Mouse (Mus musculus): Measurements from ENCODE around the gene Nfib. TPM values are rescaled to one million over a fixed set of nuclear protein-coding genes. Genes with fewer than 3 reads are reported as not detected.

Gene Nfib
- total RNA-seq, 2 experiments from 2014 or later: 216 to 233 TPM

- DNase-seq: no peak
- intact Hi-C loops (cut with DNase I): no loop called here
Observed at GRCm38 (mm10) chr4:82406511-82406910, 299.0 kb downstream of the Nfib start.

DNA sequence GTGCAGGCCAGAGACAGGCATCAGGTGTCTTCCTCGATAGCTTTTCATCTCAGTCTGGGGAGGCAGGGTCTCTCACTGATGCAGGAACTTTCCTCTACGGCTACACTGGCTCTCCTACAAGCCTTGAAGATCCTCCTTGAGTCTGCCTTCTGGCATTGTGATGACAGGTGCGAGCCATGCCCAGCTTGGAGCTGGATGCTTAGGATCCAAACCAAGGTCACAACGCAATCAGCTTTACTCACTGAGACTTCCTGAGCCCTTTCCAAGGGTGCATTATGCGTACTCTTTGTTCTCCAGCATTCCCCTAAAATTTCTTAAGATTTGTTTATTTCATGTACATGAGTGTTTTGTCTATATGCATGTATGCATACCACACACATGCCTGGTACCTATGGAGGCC, 299.8 kb downstream of the Nfib start:
- DNase-seq: no peak
- intact Hi-C loops (cut with DNase I): no loop called here

DNA sequence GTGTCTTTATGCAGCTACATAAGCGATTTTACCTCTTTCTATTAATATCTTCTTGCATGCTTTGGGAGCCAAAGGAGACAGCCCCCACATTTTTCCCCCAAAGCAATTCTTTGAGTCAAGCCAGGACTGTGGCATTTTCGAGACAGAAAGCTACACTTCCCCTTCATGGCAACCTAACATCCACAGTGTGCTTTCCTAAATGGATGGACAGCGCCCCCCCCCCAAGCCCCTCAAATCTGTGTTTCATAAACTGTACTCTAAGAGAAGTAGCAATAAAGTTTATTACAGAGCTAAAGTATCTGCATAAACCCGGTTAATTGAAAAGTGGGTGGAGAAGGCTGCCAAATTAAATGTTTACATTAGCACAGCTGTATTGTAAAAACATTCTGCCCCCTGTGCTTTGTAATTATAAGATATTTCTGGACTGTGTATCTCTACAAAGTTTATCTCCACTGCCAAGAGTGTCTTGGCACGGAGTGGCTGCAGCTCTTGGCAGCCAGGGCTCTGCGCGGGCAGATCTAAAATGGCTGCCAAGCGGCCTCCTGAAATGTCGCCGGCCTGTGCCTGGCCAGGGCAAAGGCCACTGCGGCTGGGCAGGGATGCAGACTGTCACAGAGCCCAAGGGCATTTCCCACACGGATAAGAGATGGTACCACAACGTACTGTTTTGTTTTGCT, 301.4 kb downstream of the Nfib start:
- intact Hi-C loops (cut with DNase I): loop anchor here (5.0 kb wide), 1 partner anchor 93 kb away; no protein-coding TSS in a partner anchor
- peak; percentile 78 for DNase-seq

DNA sequence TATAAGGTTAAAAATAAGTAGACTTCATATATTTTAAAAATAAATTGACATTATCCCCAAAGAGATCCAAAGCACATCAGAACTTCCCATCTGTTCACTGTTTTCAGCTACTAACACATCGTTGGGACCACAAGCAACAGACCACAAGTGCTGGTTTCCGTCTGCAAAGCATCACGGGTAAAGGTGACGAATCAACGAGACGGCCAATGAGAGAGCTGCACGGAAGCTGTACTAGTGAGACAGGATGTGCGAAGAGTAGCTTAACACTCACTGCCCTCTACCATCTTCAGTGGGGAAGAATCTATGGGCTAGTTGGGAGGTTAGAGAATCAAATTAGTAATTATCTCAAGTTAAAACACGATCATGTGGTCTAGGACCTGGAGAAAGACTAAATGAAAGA, 302.9 kb downstream of the Nfib start:
- DNase-seq: no peak
- intact Hi-C loops (cut with DNase I): loop anchor here (5.0 kb wide), 1 partner anchor 95 kb away; no protein-coding TSS in a partner anchor

GRCm38 (mm10) chr4:82401450-82402061, 304.0 kb downstream of the Nfib start:
- intact Hi-C loops (cut with DNase I): loop anchor here (5.0 kb wide), 1 partner anchor 96 kb away; no protein-coding TSS in a partner anchor
- DNase-seq: no peak

DNA sequence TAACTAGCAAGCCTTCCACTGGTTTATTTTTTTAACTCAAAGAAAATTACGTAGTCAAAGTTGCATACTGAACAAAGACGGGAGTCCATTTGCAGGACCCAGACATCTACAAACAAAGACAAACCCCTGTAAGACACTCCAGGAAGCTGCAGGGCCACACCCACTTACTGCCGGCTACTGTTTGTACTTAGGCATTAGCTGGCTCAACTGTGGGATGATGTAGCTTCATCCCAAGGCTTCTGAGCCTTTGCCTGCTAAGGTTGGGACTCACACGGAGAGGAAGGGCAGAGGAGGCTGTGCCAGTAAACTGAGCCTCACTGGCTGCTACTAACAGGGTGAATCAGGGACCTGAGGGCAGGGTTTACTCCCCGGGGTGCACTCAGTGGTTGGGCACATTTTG, 305.0 kb downstream of the Nfib start:
- DNase-seq: no peak
- intact Hi-C loops (cut with DNase I): loop anchor here (5.0 kb wide), 1 partner anchor 97 kb away; no protein-coding TSS in a partner anchor

DNA sequence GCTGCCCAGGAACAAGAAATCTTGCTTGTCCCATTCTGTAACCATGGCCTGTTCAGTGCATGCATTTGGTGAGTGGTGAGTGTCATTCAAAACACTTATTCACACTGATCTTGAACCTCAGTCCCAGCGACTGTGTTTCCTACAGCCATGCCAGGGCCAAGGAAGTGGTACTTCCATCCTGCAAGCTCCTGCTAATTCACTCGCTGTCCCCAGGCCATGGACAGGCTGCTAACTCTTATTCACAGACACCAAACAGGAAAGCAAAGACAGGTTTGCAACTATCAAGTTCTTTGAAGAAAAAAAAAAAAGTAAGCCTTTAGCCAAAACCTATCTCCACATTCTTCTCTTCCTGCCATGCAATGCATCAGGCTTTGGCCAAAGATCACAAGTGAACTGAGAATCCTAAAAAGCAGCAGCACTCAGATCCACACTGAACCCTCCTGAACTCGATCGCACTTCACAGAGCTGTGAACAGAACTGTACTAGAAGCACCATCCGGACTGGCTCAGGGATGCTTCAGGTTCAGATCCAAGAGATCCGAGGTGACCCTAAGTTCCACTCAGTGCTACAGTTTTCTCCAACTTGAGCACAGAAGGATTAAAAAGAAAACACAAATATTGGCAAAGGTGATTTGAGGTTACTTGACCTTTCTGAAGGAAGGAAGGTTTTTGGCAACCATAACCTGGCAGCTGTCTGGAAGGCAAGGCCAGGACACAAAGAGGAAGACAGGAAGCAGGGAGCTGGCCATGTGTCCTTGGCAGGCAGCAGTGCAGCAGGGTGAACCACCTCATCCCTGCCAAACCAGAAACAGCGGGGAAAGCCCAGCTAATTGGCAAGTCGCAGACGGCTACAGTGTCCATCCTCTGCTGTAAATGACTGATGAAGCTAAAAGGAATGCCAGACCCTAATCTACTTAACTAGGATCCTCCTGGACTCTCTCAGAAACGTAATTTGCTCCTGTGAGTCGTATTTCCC, 305.9 kb downstream of the Nfib start:
- intact Hi-C loops (cut with DNase I): loop anchor here (5.0 kb wide), 1 partner anchor 98 kb away; no protein-coding TSS in a partner anchor
- DNase-seq: peak; percentile 93

- intact Hi-C loops (cut with DNase I): no loop called here
- DNase-seq: no peak
Observed at GRCm38 (mm10) chr4:82398282-82398681, 307.3 kb downstream of the Nfib start.

DNA sequence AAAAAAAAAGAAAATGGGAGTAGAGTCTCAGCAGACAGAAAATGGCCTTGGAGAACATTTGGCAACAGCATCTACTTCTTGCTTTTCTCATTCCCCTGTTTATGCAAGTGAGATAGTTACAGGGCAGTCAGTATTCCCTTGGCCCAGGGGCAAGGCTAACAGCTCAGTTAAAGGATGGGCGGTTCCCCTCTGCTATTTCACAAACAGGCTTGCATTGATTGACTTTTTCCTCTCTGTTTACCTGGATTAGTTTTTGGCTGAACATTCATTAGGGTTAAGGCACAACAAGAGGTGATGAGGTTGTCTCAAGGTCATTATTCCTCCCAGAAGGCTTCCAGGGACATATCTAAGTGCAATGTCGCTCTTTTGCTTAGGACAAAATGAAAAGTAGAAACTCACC, 308.7 kb downstream of the Nfib start:
- DNase-seq: no peak
- intact Hi-C loops (cut with DNase I): no loop called here

GRCm38 (mm10) chr4:82396003-82396402, 309.5 kb downstream of the Nfib start:
- intact Hi-C loops (cut with DNase I): no loop called here
- DNase-seq: no peak

DNA sequence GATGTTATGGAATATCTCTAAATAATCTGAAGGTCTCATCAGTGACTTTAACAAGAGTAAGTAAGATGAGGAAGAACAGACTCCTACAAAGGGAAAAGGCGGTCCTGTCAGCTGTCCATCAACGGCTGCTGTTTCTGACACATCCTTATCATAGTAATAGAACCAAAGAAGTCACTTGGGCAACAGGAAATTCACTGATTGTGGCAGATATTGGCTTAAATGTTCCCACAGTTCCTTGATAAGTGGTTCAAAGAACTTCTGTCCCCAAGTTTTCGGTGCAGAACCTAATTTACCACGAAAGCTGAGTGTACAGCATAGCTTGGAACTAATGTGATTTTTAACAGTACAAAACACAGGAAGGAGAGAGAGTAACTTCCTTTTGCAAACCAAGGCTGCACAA, 311.2 kb downstream of the Nfib start:
- no peak for DNase-seq
- intact Hi-C loops (cut with DNase I): no loop called here

DNA sequence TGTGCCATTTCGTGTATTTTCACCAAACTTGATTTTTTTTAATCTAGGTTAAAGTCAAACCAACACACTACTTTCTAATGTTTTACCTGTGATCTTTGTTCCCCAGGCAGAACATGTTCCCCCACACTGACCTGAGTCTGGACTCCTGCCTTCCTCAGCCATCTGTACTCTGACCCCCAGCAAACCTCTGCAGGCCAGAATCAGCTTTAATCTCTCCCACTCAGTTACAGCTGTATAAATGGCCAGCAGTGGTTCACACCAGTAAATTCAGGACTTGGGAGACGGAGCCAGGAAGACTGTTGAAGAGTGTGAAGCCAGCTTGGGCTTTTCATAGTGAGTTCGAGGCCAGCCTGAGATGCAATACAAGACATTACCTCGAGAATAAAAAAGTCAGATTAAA, 312.5 kb downstream of the Nfib start:
- no peak for DNase-seq
- intact Hi-C loops (cut with DNase I): no loop called here

GRCm38 (mm10) chr4:82392496-82392895, 313.1 kb downstream of the Nfib start:
- intact Hi-C loops (cut with DNase I): no loop called here
- DNase-seq: no peak

DNA sequence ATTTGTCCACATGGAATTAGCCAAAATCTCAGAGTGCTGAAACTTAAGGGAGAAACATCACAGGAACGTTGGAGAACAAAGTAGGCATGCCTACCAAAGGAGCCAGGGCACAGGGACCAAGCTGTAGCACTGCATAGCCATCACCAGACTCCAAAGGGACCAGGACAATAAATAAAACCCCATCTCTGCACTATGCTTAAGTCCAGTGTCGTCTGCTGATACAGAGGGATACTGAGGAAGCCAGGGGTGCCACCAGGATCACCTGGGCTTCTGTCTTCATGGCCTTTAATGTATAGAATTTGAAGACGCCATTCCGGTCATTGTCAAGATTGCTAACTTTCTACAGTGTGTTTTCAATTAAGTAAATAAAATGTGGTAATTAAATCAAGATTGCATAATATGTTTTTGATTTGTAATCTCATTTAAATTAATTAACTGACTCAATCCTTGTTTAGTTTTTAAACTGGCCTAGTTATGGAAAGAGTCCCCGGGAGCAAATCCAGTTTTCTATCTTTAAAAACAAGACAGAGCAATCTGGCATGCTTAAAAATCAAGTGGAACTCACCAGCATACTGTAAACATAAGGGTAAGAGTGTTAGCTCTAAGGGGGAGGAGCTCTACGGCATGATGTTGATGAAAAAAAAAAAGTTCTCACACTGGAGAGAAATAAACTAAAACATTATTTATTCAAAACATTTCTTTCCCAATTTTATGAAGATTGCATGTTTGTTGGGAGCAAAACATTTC, 313.7 kb downstream of the Nfib start:
- intact Hi-C loops (cut with DNase I): no loop called here
- no peak for DNase-seq

- DNase-seq: no peak
- intact Hi-C loops (cut with DNase I): no loop called here
Observed at GRCm38 (mm10) chr4:82390545-82390944, 315.0 kb downstream of the Nfib start.

GRCm38 (mm10) chr4:82389876-82390275, 315.7 kb downstream of the Nfib start:
- intact Hi-C loops (cut with DNase I): no loop called here
- no peak for DNase-seq

DNA sequence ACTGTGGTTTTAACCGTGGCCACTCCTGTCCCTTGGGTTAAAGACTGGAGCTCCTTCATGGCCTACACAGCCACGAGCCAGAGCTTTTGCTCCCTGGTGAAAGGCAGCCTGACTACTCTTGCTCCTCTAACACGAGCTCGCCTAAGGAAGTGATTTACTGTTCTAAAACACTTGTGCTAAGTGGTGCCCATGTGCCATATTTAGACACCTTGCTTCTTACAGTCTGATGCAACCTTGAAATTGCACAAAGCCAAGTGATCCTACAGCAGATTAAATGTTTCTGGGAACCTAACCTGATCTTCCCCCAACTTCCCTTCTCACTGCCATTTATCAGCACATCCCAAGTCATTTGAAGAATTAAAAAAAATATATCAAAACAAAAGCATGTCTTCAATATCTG, 317.9 kb downstream of the Nfib start:
- intact Hi-C loops (cut with DNase I): no loop called here
- DNase-seq: no peak

DNA sequence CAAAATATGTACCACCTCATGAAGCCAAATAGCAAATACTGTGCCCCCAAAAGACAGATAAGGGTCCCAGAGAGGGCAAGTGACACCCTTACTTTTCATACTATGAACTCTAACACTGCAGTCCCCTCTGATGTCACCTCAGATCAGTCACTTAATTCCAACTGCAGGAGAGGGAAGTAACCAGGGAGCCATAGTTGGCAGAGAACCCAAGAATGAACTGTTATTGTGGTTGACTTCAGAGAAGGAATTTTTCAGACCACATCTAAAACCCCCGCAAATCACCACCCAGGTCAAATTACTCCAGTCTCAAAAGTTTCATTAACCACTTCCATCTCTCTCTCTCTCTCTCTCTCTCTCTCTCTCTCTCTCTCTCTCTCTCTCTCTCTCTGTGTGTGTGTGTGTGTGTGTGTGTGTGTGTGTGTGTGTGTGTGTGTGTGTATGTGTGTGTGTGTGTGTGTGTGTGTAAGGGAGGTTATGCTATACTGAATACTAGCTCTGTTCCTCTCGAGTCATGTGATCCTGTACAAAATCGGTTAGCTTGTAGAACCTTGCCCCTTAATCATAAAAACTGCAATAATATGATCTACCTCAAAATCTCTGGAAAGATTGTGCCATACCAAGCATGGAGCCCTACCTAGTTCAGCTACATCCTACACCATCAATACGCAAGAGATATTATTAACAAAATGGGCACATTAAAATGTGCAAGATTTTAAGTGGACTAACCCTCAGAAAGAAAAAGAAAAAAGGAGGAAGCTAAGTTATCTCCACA, 319.1 kb downstream of the Nfib start:
- intact Hi-C loops (cut with DNase I): no loop called here

GRCm38 (mm10) chr4:82385638-82386037, 319.9 kb downstream of the Nfib start:
- no peak for DNase-seq
- intact Hi-C loops (cut with DNase I): no loop called here

More for the DNA sequence above, 319.1 kb downstream of the Nfib start:
- DNase-seq: no peak

Measured in left cerebral cortex, postnatal 4 days (tissue).